Mouse (Mus musculus) megakaryocyte progenitor cell, adult 5-6 weeks (primary cell): ENCODE results near the gene Aknad1. TPM values are rescaled to one million over a fixed set of nuclear protein-coding genes. Genes with fewer than 3 reads are reported as not detected.

Experiments
- ATAC-seq: replicated peaks from 2 replicates; pipeline ENCODE4 v1.8.0; 2016; ENCODE audit warnings: mild to moderate bottlenecking, moderate TSS enrichment, inconsistent platforms; ENCODE audit not compliant: poor library complexity
- total RNA-seq, 2 experiments: library from RNA; stranded (forward) in 1 of 2; stranded (reverse) in 1 of 2; fragments of 157-497, 149-512 nt in 1 of 2; fragments of 200-1000 nt in 1 of 2; gene quantifications; 2 replicates each; pipeline versions ENCODE4 v1.2.3 to v1.2.4; 2015 to 2017

Aknad1 gene
- total RNA-seq, 2 experiments from 2014 or later = not detected

DNA sequence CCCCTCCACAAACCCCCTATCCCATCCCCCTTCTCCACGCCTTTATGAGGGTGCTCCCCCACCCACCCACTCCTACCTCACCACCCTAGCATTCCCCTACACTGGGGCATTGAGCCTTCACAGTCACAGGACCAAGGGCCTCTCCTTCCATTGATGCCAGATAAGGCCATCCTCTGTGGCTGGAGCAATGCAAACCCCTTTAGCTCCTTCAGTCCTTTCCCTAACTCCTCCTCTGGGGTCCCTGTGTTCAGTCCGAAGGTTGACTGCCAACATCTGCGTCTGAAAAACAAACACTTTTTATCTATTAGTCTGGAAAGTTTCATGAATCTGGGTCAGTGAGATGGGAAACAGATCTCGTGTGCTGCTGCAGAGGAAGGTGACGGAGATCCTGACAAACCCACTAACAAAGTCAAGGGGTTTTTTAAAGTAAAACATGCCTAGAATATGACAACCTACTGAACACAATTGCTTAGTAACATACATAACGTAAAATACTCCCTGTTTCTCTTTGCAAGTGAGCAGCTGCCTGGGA is 43.0 kb downstream of the Aknad1 start:
- no peak for ATAC-seq

DNA sequence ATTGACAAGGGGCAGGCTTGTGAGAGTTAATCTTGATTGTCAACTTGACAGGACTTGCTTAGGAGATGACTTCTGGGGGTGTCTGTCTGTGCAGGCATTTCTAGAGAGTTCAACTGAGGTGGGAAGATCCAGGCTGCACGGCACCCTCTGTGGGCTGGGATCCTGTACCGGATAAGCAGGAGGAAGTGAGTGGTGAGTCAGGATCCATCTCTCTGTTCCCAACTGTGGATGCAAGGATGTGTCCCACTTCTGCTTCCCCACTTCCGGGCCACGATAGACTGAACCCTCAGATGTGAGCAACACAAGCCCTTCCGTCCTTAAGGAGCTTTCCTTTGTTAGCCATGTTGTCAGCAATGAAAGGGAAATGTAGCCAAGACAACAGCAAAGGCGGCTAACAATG is 47.1 kb downstream of the Aknad1 start:
- ATAC-seq = no peak

DNA sequence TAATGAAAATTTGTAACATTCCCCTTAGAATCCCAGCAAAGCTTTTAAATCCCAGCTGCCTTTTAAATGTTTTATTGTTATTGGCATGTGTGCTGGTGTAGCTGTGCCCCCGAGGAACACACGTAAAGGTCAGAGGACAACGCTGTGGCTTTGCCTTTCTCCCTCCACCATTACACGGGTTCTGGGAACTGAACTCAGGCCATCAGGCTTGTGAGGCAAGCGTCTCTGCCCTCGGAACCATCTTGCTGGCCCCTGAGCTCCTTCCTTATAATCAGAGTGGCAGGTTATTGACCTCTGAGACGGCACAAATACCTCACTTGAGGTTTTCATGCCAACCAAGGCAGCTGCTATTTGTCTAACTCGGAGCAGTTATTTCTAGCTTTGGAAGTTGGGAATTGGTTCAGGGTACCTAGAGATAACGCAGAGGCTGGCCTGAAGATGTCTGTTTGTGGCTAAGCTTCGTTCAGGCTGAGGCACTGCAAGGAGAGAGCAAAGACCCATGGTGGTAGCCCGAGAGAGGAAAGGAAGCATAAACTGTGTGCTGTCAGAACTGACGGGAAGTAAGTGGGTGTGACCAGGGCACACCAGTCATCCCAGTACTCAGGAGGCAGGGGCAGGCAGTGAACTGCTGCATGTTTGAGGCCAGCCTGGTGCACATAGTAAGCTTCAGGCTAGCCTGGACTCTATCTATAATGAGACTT is 48.4 kb downstream of the Aknad1 start:
- ATAC-seq = peak; percentile 50

DNA sequence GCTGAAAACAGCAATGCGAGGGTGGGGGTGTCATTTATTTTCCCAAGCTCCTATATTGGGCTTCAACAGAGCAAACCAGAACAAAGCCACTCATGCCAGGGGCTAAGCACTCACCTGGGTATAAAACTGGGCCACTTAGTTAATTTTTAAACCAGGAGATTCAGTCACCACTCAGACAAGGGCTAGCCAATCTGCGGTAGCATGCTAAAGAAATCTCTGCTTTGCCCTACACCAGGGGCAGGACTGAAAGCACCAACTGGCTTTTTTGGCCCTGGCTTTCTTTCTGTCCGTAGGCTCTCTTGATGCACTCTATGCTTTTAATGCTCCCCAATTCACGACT is 49.0 kb downstream of the Aknad1 start:
- ATAC-seq = no peak

DNA sequence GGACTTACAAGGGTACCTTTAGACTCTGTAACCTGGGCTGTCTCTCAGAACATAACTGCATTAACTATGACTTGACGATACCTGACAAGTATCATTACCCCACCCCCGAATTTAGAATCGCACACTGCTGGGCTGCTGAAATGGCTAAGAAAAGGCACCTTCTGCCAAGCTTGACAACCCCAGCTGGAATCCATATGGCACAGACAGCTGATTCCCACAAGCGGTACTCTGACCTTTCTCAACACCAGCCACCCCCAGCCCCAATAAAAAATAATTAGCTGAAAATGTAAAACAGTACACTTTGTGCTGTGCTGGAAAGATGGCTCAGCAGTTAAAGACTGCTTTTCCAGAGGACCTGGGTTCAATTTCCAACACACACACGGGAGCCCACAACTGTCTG is 49.8 kb downstream of the Aknad1 start:
- no peak for ATAC-seq

DNA sequence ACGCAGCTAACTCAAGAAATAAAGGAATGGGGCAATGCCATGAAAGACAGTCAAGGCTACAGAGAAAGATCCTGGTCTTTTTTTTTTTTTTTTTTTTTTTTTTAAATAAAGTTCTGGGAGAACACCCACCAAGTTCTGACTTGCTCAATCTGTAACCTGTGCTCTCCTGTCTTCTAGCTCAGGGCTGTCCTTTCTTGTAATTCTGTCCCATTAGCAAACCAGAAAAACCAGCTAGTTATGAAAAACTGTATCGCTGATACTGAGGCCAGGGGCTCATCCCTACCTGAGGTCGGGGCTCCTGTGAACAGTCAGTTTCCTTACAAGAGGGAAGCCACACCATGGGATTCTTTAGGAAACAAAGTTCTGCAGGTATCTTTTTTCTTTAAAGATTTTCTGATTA is 51.0 kb downstream of the Aknad1 start:
- no peak for ATAC-seq

DNA sequence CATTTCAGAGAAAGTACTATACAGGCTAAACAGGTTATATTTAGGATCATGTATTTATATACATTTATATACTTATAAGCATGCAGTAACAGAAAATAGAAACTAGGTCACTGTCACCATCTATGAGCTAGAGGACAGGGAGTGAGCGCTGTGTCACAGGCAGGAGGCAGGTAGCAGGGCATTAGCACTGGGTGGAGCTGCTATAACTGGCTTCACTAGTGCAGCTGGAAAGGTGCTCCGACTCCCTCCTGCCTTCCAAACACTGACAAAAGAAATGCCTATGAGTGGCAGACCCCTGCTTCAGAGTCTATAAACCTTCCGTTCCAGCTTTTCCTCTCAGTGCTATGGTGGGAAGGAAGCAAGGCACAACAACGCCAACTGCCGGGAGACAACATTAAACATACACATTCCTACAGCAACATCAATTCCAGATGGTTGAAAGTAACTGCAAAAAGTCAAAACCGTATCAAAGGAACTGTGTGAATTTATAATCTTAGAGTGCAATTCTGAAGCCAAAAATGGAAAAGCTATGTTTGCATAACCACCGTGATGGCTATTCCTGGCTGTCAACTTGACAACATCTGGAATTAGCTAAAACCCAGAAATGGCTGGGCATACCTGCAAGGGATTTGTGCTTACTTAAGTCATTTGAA is 51.7 kb downstream of the Aknad1 start:
- no peak for ATAC-seq

DNA sequence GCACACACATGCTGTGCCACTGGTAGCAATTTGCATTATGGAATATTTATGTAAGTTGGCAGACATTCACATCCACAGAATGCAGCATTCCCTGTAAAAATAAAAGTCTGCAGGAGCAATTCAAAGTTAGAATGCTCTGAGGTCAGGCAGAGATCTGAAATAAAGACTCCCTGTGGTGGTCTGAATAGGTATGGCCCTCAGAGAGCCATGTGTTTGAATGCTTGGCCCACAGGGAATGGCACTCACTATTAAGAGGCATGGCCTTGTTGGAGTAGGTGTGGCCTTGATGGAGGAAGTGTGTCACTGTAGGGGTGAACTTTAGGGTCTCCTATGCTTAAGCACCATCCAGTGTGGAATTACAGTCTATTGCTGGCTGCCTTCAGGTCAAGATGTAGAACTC is 53.0 kb downstream of the Aknad1 start:
- ATAC-seq = no peak

DNA sequence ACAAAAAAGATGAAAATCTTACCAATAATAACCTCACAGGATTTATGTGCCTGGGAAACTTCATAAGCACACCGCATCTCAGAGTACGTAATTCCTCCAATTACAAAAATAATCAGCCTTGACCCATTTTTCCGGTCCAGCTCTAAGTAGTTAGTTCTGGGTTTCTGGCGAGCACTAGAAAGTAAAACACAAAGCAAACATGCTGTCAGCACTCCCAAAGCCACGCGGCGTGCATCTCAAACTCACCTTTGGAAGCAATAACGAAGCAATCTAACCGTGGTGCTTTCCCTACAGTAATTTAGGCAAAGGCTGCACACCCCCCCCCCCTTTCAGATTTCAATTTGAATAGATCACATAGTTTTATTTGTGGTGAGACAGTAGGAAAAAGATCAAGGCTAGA is 55.3 kb downstream of the Aknad1 start:
- ATAC-seq = no peak

DNA sequence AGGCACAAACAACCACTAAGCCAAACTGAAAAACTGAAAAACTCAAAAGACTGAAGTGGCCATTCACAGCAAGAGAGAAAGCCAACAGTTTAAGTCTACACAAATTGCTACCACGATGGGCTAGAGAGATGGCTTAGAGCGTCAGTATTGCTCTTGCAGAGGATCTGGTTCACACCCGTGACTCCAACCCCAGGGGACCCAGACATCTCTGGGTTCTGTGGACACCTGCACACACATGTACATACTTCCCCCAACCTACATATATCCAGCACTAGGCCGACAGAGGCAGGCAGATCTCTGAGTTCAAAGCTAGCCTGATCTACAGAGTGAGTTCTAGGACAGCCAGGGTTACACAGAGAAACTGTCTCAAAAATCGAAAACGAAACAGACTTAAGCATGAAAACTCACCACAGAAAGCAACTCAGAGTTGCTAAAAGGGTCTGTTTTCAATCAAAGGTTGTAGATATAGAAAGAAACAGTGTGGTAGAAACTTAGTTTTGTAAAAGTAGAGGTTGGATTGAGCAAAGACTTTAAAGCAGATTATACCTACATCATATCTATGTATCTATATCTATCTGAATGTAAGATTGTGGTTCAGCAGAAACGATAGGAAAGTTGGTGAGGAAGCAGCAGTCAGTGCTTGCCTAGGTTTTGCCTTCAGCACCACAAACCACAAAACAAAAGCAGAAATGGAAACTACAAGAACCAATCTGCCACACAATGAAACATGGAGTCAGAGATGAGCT is 56.3 kb downstream of the Aknad1 start:
- ATAC-seq = peak; percentile 72

DNA sequence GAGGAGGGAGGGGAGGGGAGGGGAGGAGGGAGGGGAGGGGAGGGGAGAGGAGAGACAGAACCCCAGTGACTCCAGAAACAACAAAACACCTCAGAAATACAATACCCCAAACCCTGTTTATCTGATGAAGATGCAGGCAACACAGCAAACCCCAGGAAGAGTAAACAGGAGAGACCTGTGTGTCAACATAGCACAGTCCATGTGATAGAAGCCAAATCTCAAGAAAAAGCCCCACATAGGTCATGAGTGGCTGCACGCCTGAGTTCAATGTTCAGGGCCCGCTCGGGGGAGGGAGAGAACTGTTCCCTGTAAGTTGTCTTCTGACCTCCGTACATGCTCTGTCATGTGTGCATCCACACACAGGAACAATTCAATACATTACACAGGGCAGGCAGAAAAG is 56.9 kb downstream of the Aknad1 start:
- ATAC-seq = no peak

DNA sequence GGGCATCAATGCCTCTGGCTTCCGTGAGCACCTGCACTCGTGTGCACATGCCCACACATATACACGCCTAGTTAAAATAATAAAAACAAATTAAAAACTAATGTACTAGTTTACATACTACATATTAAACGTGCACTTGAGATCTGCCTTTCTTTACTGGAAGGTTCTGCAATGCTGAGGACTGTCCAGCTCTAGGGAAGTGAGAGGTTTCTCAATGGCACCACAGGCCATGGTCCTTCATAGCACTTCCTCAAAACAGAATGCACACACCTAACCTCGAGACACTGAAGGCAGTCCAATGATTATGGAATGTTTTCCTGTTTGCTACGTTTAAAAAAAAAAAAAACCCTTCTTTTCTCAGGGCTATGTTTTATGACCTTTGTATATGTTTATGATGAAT is 58.3 kb downstream of the Aknad1 start:
- ATAC-seq = peak; percentile 91

DNA sequence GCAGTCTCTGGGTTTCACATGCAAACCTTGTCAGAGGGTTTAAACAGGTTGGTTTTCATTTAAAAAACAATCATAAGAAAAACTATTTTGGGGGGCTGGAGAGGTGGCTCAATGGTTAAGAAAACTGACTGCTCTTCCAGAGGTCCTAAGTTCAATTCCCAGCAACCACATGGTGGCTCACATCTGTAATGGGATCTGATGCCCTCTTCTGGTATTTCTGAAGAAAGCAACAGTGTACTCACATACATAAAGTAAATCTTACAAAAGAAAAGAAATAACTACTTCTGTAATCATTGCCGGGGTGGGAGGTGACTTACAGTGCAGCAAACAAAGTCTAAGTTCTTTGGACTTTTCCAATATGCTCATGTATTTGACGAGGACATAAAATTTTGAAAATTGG is 58.9 kb downstream of the Aknad1 start:
- ATAC-seq = no peak

DNA sequence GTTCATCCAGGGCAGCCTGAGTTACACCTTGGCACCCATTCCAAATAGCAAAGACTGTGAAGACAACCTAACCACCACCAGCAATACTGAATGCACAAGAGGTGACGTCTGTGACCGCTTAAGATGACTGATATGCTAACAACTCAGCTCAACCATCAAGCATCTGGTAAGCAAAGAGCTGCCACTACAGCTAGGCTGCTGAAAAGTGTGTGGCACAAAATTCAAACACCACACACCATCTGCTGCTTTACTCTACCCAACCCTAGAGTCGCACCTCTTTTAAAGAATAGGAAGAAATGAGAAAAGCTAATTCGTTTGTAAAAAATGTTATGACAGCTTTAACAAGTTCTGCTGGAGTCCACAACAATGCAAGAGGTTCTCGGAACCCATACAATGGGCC is 66.2 kb downstream of the Aknad1 start:
- ATAC-seq = no peak

DNA sequence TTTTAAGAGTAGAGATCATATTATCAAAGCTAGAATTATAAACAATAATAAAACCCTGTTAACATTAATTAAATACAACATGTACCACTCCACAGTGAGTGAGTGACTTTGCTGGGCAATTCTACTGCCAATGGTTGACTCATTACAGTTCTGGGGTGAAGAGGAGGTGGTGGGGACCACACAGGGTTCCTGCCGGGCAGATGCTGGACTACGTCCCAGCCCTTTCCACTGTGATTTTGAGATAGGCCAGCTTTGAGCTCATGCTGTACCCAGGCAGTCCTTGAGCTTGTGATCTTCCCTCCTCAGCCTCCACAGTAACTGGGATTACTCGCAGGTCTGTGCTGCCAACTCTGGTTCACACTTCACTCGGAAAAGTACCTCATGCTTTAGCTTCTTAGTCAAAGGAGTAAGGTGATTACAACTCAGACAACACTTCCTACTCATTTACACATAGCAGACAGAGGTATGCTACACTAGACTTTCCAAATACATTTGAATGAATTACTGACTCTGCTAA is 71.3 kb downstream of the Aknad1 start:
- ATAC-seq = no peak

DNA sequence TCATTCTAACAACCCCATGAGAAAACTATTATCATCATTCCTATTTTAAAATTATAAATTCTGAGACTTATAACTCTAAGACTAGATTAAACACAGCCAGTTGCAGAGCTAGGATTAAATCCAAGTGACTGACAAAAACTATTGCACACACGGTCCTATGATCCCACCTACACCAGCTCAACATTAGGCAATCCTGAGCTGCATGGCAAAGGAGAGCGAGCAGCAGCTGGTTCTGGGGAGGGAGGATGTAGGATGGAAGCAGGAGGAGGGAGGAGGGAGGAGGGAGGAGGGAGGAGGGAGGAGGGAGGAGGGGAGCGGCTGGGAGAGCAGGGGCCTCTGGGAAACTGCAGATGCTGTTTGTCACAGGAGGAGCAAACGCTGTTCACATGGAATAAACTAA is 76.2 kb downstream of the Aknad1 start:
- ATAC-seq = no peak

DNA sequence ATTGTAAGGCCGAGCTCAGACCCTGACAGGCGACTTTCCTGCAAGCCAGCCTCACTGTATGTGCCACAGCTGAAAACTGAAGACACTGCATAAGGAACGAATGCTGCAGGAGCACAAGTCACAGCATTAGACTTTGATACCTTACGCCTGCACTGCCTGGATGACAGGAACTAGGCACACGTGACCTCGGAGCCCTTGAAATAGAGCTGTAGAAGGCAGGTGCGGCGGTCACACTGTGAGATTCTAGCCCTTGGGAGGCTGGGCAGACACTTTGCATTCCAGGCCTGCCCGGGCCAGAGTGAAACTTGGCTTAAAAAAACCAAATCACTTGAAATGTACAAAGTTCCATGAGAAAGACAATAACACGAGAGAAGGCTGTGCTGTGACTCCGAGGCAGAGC is 91.0 kb downstream of the Aknad1 start:
- no peak for ATAC-seq

DNA sequence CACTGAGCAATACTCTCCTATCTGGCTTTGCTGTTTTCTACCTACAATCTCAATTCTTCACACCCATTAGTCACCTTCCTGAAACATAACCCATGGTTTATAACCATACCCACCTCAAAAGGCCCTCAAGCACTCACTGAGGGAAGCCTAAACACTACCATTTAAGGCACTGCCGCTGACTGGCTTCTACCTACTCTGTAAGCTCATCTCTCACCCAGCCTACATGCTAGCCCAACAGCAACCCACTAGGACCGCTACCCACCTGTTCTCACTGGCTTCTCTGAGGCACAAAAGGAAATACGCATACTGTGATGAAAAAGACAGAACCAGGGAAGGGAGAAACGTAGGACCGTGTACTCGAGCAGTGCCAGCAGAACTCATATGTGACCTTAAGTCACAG is 92.3 kb downstream of the Aknad1 start:
- no peak for ATAC-seq
